Mouse (Mus musculus) lung, adult 2 months (tissue): ENCODE measurements around the gene Ranbp3l.

Experiments
- CTCF ChIP-seq: fragments of 200-500 bp; IDR thresholded peaks from 2 replicates; pipeline ENCODE4 v1.5.1; 2011; ENCODE audit warnings: mild to moderate bottlenecking, low read length, control low read depth; ENCODE audit not compliant: insufficient read depth
- POLR2A ChIP-seq: fragments of 200-500 bp; IDR thresholded peaks from 2 replicates; pipeline ENCODE4 v1.6.1; 2011; ENCODE audit warnings: low read depth, mild to moderate bottlenecking, control low read depth, low read length, borderline replicate concordance; ENCODE audit errors: extremely low read depth

- TF ChIP-seq CTCF: no peak
- TF ChIP-seq POLR2A: no peak
These were observed 26.9 kb upstream of the Ranbp3l start for GRCm38 (mm10) chr15:8940861-8941260.
